Mouse (Mus musculus) 3T3-L1 (cell line): ENCODE results near the gene Fam19a3.
A peak's percentile ranks its signal among the peaks of the same experiment; 100 is the strongest.
"Not testable (repeated sequence)": the region's sequence is repeated elsewhere in the genome, so short reads cannot be mapped to it uniquely, and the experiment has no call there.

Experiments used
- DNase-seq: peaks from one replicate; pipeline ENCODE4 v3.0.0-alpha.2; 2015; ENCODE audit warnings: low read depth, low spot score

Gene Fam19a3

DNA sequence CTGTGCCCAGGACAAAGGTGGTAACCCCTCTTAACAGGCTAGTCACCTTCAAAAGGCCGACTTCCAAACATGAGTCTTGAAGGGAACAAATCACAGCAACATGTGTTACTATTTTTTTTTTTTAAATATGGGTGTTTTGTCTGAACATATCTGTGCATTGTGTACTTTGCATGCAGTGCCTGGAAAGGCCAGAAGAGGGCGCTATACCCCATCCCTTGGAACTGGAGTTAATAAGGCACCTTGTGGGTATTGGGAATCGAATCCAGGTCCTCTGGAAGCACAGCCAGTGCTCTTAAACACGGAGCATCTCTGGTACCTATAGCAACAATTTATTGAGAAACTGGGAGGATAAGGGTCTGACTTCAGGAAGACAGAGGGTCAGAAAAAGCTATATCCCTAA, 16.6 kb downstream of the Fam19a3 start:
- DNase-seq: peak; percentile 37

DNA sequence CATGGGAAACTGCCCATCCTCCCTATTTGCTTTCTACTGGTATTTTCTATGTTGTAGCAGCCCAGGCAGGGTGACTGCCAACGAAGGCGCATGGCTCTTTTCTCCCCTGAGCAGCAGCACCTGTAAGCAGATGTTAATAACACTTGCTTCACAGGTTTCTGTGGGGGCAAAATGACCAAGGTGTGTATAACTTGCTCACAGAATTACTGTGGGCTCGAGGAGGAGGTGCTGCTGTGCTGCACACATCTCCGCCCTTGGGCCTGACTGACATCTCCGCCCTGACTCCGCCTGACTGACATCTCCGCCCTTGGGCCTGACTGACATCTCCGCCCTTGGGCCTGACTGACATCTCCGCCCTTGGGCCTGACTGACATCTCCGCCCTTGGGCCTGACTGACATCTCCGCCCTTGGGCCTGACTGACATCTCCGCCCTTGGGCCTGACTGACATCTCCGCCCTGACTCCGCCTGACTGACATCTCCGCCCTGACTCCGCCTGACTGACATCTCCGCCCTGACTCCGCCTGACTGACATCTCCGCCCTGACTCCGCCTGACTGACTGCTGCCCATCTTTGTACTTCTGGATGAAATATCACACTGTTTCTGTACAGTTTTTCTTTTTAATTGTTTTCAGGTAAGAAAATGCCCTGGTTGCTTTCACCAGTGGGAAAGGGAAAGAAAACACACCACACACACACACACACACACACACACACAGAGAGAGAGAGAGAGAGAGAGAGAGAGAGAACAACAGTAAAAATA, 19.4 kb downstream of the Fam19a3 start:
- not testable (repeated sequence) for DNase-seq

DNA sequence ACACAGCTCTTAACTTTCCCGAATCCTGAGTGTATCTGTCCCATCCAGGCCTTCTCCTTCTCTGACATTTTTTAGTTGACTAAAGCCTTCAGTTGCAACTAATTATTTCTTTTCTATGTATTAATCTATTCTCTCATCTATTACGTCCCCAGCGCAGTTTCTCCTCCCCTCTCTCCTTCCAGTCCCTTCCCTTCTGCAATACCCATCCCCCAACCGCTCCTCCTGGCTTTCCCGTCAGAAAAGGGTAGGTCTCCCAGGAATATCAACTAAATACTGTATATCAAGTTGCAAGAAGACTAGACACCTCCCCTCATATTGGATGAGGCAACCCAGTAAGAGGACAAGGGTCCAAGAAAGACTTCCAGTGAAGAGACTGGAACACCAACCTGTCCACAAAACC, 22.8 kb downstream of the Fam19a3 start:
- no peak for DNase-seq

DNA sequence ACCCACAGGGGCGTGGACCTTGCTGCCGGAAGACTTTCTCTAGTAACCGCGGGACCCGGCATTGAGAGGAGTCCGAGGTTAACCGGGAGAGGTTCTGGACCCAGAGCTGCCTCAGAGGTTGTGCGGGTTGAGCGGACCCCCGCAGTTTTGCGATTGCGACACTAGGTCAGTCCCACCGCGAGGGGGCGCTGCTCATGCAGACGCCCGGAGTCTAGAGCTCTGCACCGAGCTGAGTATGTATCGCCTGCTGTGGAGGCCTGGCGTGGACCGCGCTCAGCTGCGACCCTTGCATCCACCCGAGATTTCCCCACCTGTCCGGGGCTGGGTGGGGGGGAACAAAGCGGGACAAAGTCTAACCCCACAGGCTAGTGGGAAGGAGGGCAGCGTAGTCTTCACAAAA, 23.2 kb downstream of the Fam19a3 start:
- DNase-seq: no peak

DNA sequence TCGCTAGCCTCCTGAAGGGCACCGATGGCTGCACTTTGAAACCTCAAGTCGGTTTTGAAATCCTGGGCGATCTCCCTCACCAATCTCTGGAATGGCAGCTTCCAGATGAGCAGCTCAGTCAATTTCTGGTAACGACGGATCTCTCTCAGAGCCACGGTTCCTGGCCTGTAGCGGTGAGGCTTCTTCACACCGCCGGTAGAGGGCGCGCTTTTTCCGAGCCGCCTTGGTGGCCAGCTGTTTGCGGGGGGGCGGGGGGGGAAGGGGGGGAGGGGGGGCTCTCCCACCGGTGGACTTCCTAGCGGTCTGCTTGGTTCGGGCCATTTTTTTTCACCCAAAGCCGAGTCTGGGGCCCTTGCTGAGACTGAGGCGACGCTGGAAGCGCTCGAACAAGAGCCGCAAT, 28.8 kb downstream of the Fam19a3 start:
- not testable (repeated sequence) for DNase-seq

DNA sequence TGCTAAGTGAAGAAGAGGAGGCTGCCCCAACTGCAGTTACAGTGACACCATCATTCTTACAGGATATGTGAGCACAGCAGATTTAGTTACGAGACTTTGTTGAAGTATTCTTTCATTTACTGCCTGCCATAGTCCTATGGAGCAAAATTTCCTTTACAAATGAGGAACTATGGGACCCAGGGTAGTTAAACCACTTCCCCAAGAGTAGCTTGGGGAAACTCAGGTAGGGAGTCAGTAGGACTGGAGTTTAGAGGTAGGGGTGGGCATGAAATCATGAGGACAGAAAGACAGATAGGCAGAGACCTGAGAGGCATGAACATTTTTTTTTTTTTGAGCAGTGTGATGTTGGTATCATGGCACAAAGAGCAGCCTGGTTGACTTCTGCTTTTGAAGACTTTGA, 37.8 kb downstream of the Fam19a3 start:
- DNase-seq: peak; percentile 9

DNA sequence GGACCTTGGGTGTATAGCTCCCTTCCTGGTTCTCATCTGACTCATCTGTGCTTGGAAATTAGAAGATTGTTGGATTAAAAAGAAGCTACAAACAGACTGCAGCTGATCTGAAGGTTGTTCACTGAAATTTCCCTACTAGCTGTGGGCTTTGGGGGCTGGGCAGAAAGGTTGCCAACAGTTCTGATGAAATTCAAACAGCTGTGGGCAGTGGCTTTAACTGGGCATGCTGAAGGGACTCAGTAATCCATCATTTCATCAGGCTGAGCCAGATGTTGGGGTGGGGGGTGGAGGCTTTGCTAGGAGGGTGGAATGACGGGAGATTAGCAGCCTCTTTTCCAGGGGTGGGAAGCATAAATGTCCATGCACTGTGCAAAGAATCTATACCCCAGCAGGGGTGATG, 38.5 kb downstream of the Fam19a3 start:
- peak; percentile 87 for DNase-seq

DNA sequence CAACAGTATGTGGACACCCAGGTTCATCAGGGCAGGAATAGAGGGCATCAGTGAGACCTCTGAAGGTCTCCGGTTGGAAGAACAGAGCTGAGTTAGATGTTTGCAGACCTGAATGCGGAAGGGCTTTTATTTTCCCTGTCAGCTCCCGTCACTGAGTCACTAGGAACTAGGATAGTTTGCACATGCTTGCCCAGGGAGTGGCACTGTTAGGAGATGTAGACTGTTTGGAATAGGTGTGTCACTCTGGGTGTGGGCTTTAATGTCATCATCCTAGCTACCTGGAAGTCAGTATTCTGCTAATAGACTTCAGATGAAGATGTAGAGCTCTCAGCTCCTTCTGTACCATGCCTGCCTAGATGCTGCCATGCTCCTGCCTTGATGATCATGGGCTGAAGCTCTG, 39.7 kb downstream of the Fam19a3 start:
- no peak for DNase-seq

DNA sequence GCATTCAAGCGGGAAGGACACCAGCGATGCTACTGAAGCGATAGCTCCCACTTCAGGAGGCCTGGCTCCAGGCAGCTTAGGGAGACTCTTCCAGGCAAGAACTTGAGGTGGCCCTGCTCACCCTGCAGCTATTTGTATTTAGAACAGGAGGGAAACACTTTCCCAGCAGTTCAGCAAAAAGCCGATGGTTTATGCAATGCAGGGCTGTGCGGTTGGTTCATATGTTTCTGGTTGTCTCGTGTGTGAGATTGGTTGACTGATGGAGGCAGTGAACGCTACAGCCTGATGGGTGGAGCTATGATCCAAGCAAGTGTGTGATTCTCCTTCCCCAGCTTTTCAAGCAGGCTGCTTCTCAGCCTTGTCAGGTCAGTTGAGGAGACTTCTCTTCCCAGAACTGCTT, 47.0 kb downstream of the Fam19a3 start:
- no peak for DNase-seq

DNA sequence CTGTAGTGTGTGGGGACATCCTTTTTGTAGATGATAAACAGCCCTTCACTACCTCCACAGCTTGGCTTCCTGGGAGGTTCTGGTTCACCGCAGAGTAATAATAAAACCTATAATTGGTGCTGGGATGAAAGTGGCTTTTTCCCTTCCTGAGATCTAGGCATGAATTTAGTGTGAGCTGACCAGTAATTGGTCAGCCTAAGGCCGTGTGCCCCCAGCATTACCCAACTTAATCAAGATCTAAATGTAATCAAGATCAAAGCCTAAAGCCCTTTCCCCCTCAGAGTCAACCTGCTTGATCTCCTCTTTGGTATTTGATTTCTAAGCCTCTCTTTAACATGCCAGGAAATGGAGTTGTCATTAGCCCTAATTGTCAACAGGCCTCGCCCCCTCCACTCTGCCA, 48.7 kb downstream of the Fam19a3 start:
- no peak for DNase-seq

DNA sequence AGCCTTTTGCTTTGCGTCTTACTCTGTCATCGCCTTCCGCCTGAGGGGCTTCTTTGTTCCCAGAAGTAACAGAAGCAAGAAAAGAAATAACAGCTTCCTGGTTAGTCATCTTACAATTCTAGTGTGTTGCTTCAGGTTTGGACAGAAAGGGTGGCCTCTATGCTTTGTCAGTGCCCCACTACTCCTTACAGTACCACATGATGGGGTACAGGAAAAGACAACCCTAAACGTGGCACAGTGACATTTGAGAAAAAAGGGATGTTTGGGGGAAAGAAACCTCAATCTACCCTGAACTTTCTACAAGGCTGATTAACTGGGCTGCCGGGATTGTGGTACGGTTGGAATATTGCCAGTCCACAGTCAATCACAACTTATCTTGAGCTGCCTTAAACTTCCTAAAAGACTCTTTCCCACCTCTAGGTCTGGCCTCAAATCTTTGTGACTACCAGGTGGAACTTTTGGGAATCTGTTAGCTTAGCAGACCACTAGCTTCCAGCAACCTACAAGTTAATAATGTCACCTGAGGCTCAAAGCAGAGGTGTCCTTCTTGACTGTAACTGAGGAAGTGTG, 52.3 kb downstream of the Fam19a3 start:
- DNase-seq: no peak
